Mouse (Mus musculus): Measurements from ENCODE around the gene Nccrp1. TPM values are rescaled to one million over a fixed set of nuclear protein-coding genes. Genes with fewer than 3 reads are reported as not detected.

Nccrp1 gene
- polyA plus RNA-seq, 1 experiment, result not detected

GRCm38 (mm10) chr7:28558486-28558885 is 11.4 kb upstream of the Nccrp1 start:
- Histone ChIP-seq H3K36me3 (ENCODE audit: control insufficient read depth, insufficient read depth) (no peaks in the 10 kb centered on the region), H3K4me3 (ENCODE audit: insufficient read depth, poor library complexity, severe bottlenecking) (no peak overlapping the region), H3K27me3 (ENCODE audit: control insufficient read depth, insufficient read depth, insufficient read length) (no peaks in the 10 kb centered on the region), H3ac (ENCODE audit: control insufficient read depth, insufficient read length, low read depth) (no peak overlapping the region), H3K79me3 (ENCODE audit: low read depth) (no peaks in the 10 kb centered on the region), H3K79me2 (ENCODE audit: control insufficient read depth, insufficient read depth) (no peaks in the 10 kb centered on the region)
- no peak for TF ChIP-seq CTCF (IDR thresholded peaks at IDR 0.05; ENCODE audit: control insufficient read depth, insufficient read depth, insufficient read length)
- no peak for TF ChIP-seq MYOD1 (IDR thresholded peaks at IDR 0.05; ENCODE audit: control insufficient read depth, insufficient read length, low read depth)

- Histone ChIP-seq H3K79me2 (ENCODE audit: control insufficient read depth, insufficient read depth) (no peaks in the 10 kb centered on the region), H3K4me3 (ENCODE audit: insufficient read depth, poor library complexity, severe bottlenecking) (no peak overlapping the region), H3ac (ENCODE audit: control insufficient read depth, insufficient read length, low read depth) (no peak overlapping the region), H3K27me3 (ENCODE audit: control insufficient read depth, insufficient read depth, insufficient read length) (no peaks in the 10 kb centered on the region), H3K79me3 (ENCODE audit: low read depth) (no peaks in the 10 kb centered on the region), H3K36me3 (ENCODE audit: control insufficient read depth, insufficient read depth) (no peaks in the 10 kb centered on the region)
- no peak for TF ChIP-seq CEBPB (IDR thresholded peaks at IDR 0.05; ENCODE audit: low read depth)
- peak; percentile 65 for TF ChIP-seq MYOD1 (IDR thresholded peaks at IDR 0.05; ENCODE audit: control insufficient read depth, insufficient read length, low read depth)
Observed at GRCm38 (mm10) chr7:28557708-28558107, 10.7 kb upstream of the Nccrp1 start.

GRCm38 (mm10) chr7:28557069-28557468 is 10.0 kb upstream of the Nccrp1 start:
- Histone ChIP-seq H3K79me3 (ENCODE audit: low read depth) (no peaks in the 10 kb centered on the region), H3K36me3 (ENCODE audit: control insufficient read depth, insufficient read depth) (no peaks in the 10 kb centered on the region), H3K79me2 (ENCODE audit: control insufficient read depth, insufficient read depth) (no peaks in the 10 kb centered on the region), H3ac (ENCODE audit: control insufficient read depth, insufficient read length, low read depth) (no peak overlapping the region), H3K27me3 (ENCODE audit: control insufficient read depth, insufficient read depth, insufficient read length) (no peaks in the 10 kb centered on the region), H3K4me3 (ENCODE audit: insufficient read depth, poor library complexity, severe bottlenecking) (no peak overlapping the region)
- TF ChIP-seq CEBPB (IDR thresholded peaks at IDR 0.05; ENCODE audit: low read depth), result no peak
- TF ChIP-seq USF1 (IDR thresholded peaks at IDR 0.05; ENCODE audit: low read depth), result no peak
- TF ChIP-seq MYOG (IDR thresholded peaks at IDR 0.05; ENCODE audit: control insufficient read depth, extremely low read depth, insufficient read length), result no peak
- TF ChIP-seq MAX (IDR thresholded peaks at IDR 0.05), result no peak
- no peak for TF ChIP-seq CTCF (IDR thresholded peaks at IDR 0.05; ENCODE audit: control insufficient read depth, insufficient read depth, insufficient read length)
- TF ChIP-seq MYOD1 (IDR thresholded peaks at IDR 0.05; ENCODE audit: control insufficient read depth, insufficient read length, low read depth), result no peak
- TF ChIP-seq FOSL1 (IDR thresholded peaks at IDR 0.05; ENCODE audit: insufficient read depth, low read length, poor library complexity, severe bottlenecking), result no peak

GRCm38 (mm10) chr7:28555939-28556535 is 9.0 kb upstream of the Nccrp1 start:
- H3K36me3 ChIP-seq (ENCODE audit: control insufficient read depth, insufficient read depth), result no peaks in the 10 kb centered on the region
- no peak overlapping the region for H3K4me3 ChIP-seq (ENCODE audit: insufficient read depth, poor library complexity, severe bottlenecking)
- no peaks in the 10 kb centered on the region for H3K79me3 ChIP-seq (ENCODE audit: low read depth)
- no peak for TF ChIP-seq USF1 (IDR thresholded peaks at IDR 0.05; ENCODE audit: low read depth)
- no peak for TF ChIP-seq FOSL1 (IDR thresholded peaks at IDR 0.05; ENCODE audit: insufficient read depth, low read length, poor library complexity, severe bottlenecking)
- TF ChIP-seq MAX (IDR thresholded peaks at IDR 0.05), result no peak
- no peak for TF ChIP-seq MYOD1 (IDR thresholded peaks at IDR 0.05; ENCODE audit: control insufficient read depth, insufficient read length, low read depth)
- TF ChIP-seq CTCF (IDR thresholded peaks at IDR 0.05; ENCODE audit: control insufficient read depth, insufficient read depth, insufficient read length), result no peak
- TF ChIP-seq CEBPB (IDR thresholded peaks at IDR 0.05; ENCODE audit: low read depth), result no peak
- TF ChIP-seq MYOG (IDR thresholded peaks at IDR 0.05; ENCODE audit: control insufficient read depth, extremely low read depth, insufficient read length), result no peak
- no peaks in the 10 kb centered on the region for H3K27me3 ChIP-seq (ENCODE audit: control insufficient read depth, insufficient read depth, insufficient read length)
- H3ac ChIP-seq (ENCODE audit: control insufficient read depth, insufficient read length, low read depth), result no peak overlapping the region
- no peaks in the 10 kb centered on the region for H3K79me2 ChIP-seq (ENCODE audit: control insufficient read depth, insufficient read depth)

- no peak overlapping the region for H3ac ChIP-seq (ENCODE audit: control insufficient read depth, insufficient read length, low read depth)
- no peak overlapping the region for H3K4me3 ChIP-seq (ENCODE audit: insufficient read depth, poor library complexity, severe bottlenecking)
- TF ChIP-seq MYOD1 (IDR thresholded peaks at IDR 0.05; ENCODE audit: control insufficient read depth, insufficient read length, low read depth) (no peak), MAX (IDR thresholded peaks at IDR 0.05) (no peak), CEBPB (IDR thresholded peaks at IDR 0.05; ENCODE audit: low read depth) (no peak), MYOG (IDR thresholded peaks at IDR 0.05; ENCODE audit: control insufficient read depth, extremely low read depth, insufficient read length) (no peak), FOSL1 (IDR thresholded peaks at IDR 0.05; ENCODE audit: insufficient read depth, low read length, poor library complexity, severe bottlenecking) (no peak), CTCF (IDR thresholded peaks at IDR 0.05; ENCODE audit: control insufficient read depth, insufficient read depth, insufficient read length) (no peak), USF1 (IDR thresholded peaks at IDR 0.05; ENCODE audit: low read depth) (no peak)
- H3K36me3 ChIP-seq (ENCODE audit: control insufficient read depth, insufficient read depth), result no peaks in the 10 kb centered on the region
- H3K27me3 ChIP-seq (ENCODE audit: control insufficient read depth, insufficient read depth, insufficient read length), result peaks cover 2% of the 10 kb centered on the region
- H3K79me3 ChIP-seq (ENCODE audit: low read depth), result no peaks in the 10 kb centered on the region
- no peaks in the 10 kb centered on the region for H3K79me2 ChIP-seq (ENCODE audit: control insufficient read depth, insufficient read depth)
Observed at GRCm38 (mm10) chr7:28553076-28553475, 6.0 kb upstream of the Nccrp1 start.

GRCm38 (mm10) chr7:28547628-28548027 is 574 bp upstream of the Nccrp1 start:
- Histone ChIP-seq H3K79me3 (ENCODE audit: low read depth) (no peaks in the 10 kb centered on the region), H3K79me2 (ENCODE audit: control insufficient read depth, insufficient read depth) (no peaks in the 10 kb centered on the region), H3ac (ENCODE audit: control insufficient read depth, insufficient read length, low read depth) (no peak overlapping the region), H3K27me3 (ENCODE audit: control insufficient read depth, insufficient read depth, insufficient read length) (peaks cover 37% of the 10 kb centered on the region), H3K4me3 (ENCODE audit: insufficient read depth, poor library complexity, severe bottlenecking) (no peak overlapping the region), H3K36me3 (ENCODE audit: control insufficient read depth, insufficient read depth) (no peaks in the 10 kb centered on the region)
- TF ChIP-seq MYOD1 (IDR thresholded peaks at IDR 0.05; ENCODE audit: control insufficient read depth, insufficient read length, low read depth), result no peak
- no peak for TF ChIP-seq USF1 (IDR thresholded peaks at IDR 0.05; ENCODE audit: low read depth)
- no peak for TF ChIP-seq FOSL1 (IDR thresholded peaks at IDR 0.05; ENCODE audit: insufficient read depth, low read length, poor library complexity, severe bottlenecking)
- TF ChIP-seq MAX (IDR thresholded peaks at IDR 0.05), result no peak
- TF ChIP-seq CTCF (IDR thresholded peaks at IDR 0.05; ENCODE audit: control insufficient read depth, insufficient read depth, insufficient read length), result no peak
- TF ChIP-seq CEBPB (IDR thresholded peaks at IDR 0.05; ENCODE audit: low read depth), result no peak
- TF ChIP-seq MYOG (IDR thresholded peaks at IDR 0.05; ENCODE audit: control insufficient read depth, extremely low read depth, insufficient read length), result no peak

All from C2C12 (cell line).